Mouse (Mus musculus): ENCODE measurements at regions not wholly inside any gene's neighbourhood (a gene's known extent, or its start where the extent isn't known, plus 50 kb on each side); places are given as distances from the start of the nearest gene placed in this dataset.

DNA sequence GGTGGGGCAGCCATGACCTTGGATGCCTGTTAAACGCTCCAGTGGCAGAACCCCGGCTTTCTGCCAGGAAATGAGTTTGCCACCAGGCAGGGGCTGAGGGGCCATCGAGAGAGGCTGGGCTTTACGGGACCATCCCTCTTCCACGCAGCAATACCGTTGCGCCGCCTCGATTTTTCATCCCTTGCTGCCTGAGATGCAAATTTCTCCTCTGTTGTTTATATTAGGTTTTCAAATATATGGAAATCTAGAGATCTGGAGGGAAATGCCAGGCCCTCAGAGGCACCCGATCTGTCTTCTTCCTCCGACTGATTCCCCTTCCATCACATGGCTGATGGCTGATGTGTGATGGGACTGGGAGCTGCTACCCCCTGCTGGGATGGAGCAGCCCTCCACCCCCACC is 234.4 kb downstream of the Gm26897 start:
- 64% methylated on average over 11 of the region's 11 CpGs for WGBS
- Histone ChIP-seq H3K27me3 (ENCODE audit: control insufficient read depth, insufficient read depth, low read length) (no peaks in the 10 kb centered on the region), H3K27ac (ENCODE audit: low read length) (no peak overlapping the region), H3K9me3 (replicated peaks; ENCODE audit: control insufficient read depth, low read length) (no peaks in the 10 kb centered on the region), H3K4me2 (ENCODE audit: low read depth, low read length) (no peak overlapping the region), H3K36me3 (ENCODE audit: control insufficient read depth, insufficient read depth, low read length) (no peaks in the 10 kb centered on the region), H3K9ac (ENCODE audit: low read length) (no peak overlapping the region), H3K4me1 (ENCODE audit: control insufficient read depth, insufficient read depth, low read length) (no peaks in the 10 kb centered on the region), H3K4me3 (replicated peaks; ENCODE audit: low read length) (no peak overlapping the region)
- ATAC-seq (ENCODE audit: insufficient read depth, low FRiP score) = no peak

DNA sequence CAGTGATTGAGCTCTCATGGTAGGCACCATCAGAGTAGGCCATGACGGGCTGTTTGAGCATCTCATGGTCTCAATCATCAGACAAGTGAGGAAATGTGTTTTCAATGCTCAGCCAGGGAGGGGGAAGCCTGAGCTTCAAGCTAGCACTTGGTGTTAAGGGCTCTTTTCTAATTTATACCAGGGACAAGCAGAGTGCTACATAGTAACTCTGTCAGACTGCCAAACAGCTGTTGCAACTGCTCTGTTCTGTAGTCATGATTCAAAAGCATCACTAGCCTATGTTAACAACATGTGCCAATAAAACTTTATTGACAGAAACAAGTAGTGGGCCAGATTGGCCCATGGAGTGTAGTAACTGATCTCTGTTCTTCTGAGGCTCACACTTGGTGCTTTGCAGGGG is 235.0 kb downstream of the Gm26897 start:
- Histone ChIP-seq H3K9ac (ENCODE audit: low read length) (no peak overlapping the region), H3K9me3 (replicated peaks; ENCODE audit: control insufficient read depth, low read length) (no peaks in the 10 kb centered on the region), H3K4me3 (replicated peaks; ENCODE audit: low read length) (no peak overlapping the region), H3K36me3 (ENCODE audit: control insufficient read depth, insufficient read depth, low read length) (no peaks in the 10 kb centered on the region), H3K4me2 (ENCODE audit: low read depth, low read length) (no peak overlapping the region), H3K27ac (ENCODE audit: low read length) (no peak overlapping the region), H3K27me3 (ENCODE audit: control insufficient read depth, insufficient read depth, low read length) (no peaks in the 10 kb centered on the region), H3K4me1 (ENCODE audit: control insufficient read depth, insufficient read depth, low read length) (no peaks in the 10 kb centered on the region)
- no peak for ATAC-seq (ENCODE audit: insufficient read depth, low FRiP score)
- WGBS = 96% methylated on average over 1 of the region's 1 CpGs

DNA sequence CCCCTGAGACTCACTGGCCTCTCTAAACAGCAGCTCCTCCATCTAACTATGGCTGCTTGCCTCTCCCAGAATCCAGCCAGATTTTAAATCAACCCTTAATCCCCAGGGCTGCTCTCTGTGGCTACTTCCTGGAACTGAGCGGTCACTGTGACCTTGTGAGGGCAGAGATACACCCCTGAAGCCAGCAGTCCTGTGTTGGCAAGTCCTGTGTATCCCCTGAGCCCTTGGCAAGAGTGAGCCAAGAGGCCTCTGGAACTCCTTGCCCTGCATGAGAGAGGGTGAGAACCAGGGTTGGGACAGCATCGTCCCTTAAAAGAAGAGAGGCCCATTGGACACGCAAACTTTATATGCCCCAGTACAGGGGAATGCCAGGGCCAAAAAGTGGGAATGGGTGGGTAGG is 237.5 kb downstream of the Gm26897 start:
- Histone ChIP-seq H3K4me2 (ENCODE audit: low read depth, low read length) (no peak overlapping the region), H3K36me3 (ENCODE audit: control insufficient read depth, insufficient read depth, low read length) (no peaks in the 10 kb centered on the region), H3K9ac (ENCODE audit: low read length) (no peak overlapping the region), H3K27ac (ENCODE audit: low read length) (no peak overlapping the region), H3K4me1 (ENCODE audit: control insufficient read depth, insufficient read depth, low read length) (no peaks in the 10 kb centered on the region), H3K4me3 (replicated peaks; ENCODE audit: low read length) (no peak overlapping the region), H3K9me3 (replicated peaks; ENCODE audit: control insufficient read depth, low read length) (0 out of 2 replicates have a peak, but pooled peaks cover 6% of the 10 kb centered on the region), H3K27me3 (ENCODE audit: control insufficient read depth, insufficient read depth, low read length) (no peaks in the 10 kb centered on the region)
- ATAC-seq (ENCODE audit: insufficient read depth, low FRiP score) = no peak
- WGBS = 71% methylated on average over 3 of the region's 3 CpGs

DNA sequence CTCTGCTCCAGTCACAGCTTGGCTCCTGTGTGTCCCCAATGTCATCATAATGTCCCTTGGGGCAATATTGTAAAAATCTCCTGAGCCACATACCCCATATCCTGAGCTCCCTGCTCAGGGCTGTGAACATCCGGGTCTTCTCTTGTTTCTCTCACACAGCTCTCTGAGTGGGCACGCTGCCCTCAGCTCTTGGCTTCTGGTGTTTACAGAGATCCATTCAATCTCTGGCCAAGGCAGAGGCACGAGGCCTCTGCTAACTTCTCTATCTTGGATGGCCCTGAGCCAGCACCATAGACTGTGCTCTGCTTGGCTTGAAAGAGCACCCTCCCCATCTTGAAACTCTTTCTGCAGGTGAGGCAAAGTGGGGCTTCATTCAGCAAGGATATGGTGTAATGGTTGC is 238.2 kb downstream of the Gm26897 start:
- no peak for ATAC-seq (ENCODE audit: insufficient read depth, low FRiP score)
- 44% methylated on average over 3 of the region's 3 CpGs for WGBS

DNA sequence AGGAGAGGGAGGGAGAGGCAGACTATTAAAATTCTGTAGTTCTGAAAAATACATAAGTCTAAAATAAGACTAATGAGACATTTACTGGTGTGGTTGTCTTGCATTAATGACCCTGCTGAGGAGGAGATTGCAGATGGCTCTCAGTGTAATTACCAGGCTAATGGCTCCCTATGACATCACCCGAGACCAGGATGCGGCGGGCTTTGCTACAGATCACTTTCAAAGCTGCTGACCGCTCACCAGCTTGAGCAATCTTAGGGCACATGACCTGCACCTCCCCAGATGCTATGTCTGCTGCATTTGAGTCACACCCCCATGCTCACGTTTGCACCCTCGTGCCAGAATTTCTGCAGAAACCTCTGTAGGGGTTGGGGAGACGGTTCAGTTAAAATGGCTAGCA is 242.0 kb downstream of the Gm26897 start:
- Histone ChIP-seq H3K27me3 (ENCODE audit: control insufficient read depth, insufficient read depth, low read length) (no peaks in the 10 kb centered on the region), H3K9ac (ENCODE audit: low read length) (no peak overlapping the region), H3K4me1 (ENCODE audit: control insufficient read depth, insufficient read depth, low read length) (no peaks in the 10 kb centered on the region), H3K4me2 (ENCODE audit: low read depth, low read length) (no peak overlapping the region), H3K4me3 (replicated peaks; ENCODE audit: low read length) (no peak overlapping the region), H3K36me3 (ENCODE audit: control insufficient read depth, insufficient read depth, low read length) (no peaks in the 10 kb centered on the region), H3K9me3 (replicated peaks; ENCODE audit: control insufficient read depth, low read length) (0 out of 2 replicates have a peak, but pooled peaks cover 6% of the 10 kb centered on the region), H3K27ac (ENCODE audit: low read length) (no peak overlapping the region)
- WGBS = 34% methylated on average over 7 of the region's 7 CpGs
- no peak for ATAC-seq (ENCODE audit: insufficient read depth, low FRiP score)

More for the DNA sequence above, 238.2 kb downstream of the Gm26897 start:
- H3K36me3 ChIP-seq (ENCODE audit: control insufficient read depth, insufficient read depth, low read length) = no peaks in the 10 kb centered on the region
- H3K4me2 ChIP-seq (ENCODE audit: low read depth, low read length) = no peak overlapping the region
- H3K27me3 ChIP-seq (ENCODE audit: control insufficient read depth, insufficient read depth, low read length) = no peaks in the 10 kb centered on the region
- 0 out of 2 replicates have a peak, but pooled peaks cover 6% of the 10 kb centered on the region for H3K9me3 ChIP-seq (replicated peaks; ENCODE audit: control insufficient read depth, low read length)
- H3K4me1 ChIP-seq (ENCODE audit: control insufficient read depth, insufficient read depth, low read length) = no peaks in the 10 kb centered on the region
- H3K9ac ChIP-seq (ENCODE audit: low read length) = no peak overlapping the region
- H3K4me3 ChIP-seq (replicated peaks; ENCODE audit: low read length) = no peak overlapping the region
- no peak overlapping the region for H3K27ac ChIP-seq (ENCODE audit: low read length)

DNA sequence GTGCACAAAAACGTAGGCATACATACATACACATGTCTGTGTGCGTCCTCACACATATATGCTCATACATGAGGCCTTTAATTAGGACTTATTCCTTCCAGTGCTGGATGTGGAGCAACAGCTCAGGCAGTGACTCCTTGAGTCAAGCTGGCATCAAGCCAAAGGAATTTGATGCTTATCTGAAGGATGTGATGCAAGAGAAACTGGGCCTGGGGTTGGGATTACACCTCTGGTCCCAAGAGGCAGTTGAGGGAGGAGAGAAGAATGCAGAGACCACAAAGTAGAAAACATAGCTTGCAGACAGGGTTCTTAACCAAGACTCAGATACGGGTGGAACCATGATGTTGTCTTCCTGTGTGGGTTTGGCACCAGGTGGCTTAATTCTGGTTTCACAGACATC is 245.9 kb downstream of the Gm26897 start:
- Histone ChIP-seq H3K27me3 (ENCODE audit: control insufficient read depth, insufficient read depth, low read length) (no peaks in the 10 kb centered on the region), H3K4me2 (ENCODE audit: low read depth, low read length) (no peak overlapping the region), H3K36me3 (ENCODE audit: control insufficient read depth, insufficient read depth, low read length) (no peaks in the 10 kb centered on the region), H3K4me1 (ENCODE audit: control insufficient read depth, insufficient read depth, low read length) (no peaks in the 10 kb centered on the region), H3K9me3 (replicated peaks; ENCODE audit: control insufficient read depth, low read length) (0 out of 2 replicates have a peak, but pooled peaks cover 6% of the 10 kb centered on the region), H3K27ac (ENCODE audit: low read length) (no peak overlapping the region), H3K4me3 (replicated peaks; ENCODE audit: low read length) (no peak overlapping the region), H3K9ac (ENCODE audit: low read length) (no peak overlapping the region)
- ATAC-seq (ENCODE audit: insufficient read depth, low FRiP score) = no peak
- WGBS = 90% methylated on average over 3 of the region's 3 CpGs

DNA sequence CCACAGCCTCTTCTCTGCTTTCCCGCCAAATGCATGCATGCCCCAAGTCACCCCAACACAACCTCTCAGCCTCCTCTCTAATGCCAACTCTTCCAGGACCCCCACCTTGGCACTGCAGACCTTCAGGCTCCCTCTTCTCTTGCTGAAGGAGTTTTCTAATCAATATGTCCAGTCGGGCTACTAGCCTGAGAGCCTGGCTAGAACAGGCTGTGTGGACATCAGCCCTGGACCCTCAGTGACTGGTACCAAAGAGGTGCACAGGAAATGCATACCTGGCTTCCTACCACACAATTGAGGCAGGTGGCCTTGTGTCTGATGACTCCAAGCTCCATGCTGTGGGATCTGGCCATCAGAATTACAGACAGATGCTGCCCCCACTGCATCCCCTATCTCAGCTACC is 248.4 kb downstream of the Gm26897 start:
- no peak overlapping the region for H3K27ac ChIP-seq (ENCODE audit: low read length)
- no peaks in the 10 kb centered on the region for H3K9me3 ChIP-seq (replicated peaks; ENCODE audit: control insufficient read depth, low read length)
- no peak for ATAC-seq (ENCODE audit: insufficient read depth, low FRiP score)
- no peaks in the 10 kb centered on the region for H3K36me3 ChIP-seq (ENCODE audit: control insufficient read depth, insufficient read depth, low read length)
- H3K9ac ChIP-seq (ENCODE audit: low read length) = no peak overlapping the region
- H3K4me2 ChIP-seq (ENCODE audit: low read depth, low read length) = no peak overlapping the region
- H3K4me1 ChIP-seq (ENCODE audit: control insufficient read depth, insufficient read depth, low read length) = no peaks in the 10 kb centered on the region
- WGBS = 87% methylated on average over 2 of the region's 2 CpGs
- H3K4me3 ChIP-seq (replicated peaks; ENCODE audit: low read length) = no peak overlapping the region
- no peaks in the 10 kb centered on the region for H3K27me3 ChIP-seq (ENCODE audit: control insufficient read depth, insufficient read depth, low read length)

DNA sequence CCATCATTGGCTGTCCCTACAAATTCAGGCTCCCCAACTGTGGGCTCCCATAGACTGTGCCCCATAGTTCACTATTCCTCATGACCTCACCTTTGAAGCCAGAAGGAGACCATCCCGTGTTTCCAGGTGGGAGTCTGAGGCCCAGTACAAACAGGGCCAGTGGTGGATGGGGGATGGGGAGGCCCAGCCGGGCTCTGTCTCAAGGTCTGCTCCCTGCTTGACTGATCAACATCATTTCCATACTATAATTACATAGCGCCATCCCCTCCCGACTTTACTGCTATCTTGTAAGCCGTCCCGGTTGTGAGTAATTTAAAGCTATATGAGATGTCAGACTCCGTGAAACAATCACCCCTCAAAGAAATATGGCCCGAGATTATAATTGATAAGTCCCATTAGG is 252.3 kb downstream of the Gm26897 start:
- Histone ChIP-seq H3K9ac (ENCODE audit: low read length) (no peak overlapping the region), H3K4me3 (replicated peaks; ENCODE audit: low read length) (no peak overlapping the region), H3K4me2 (ENCODE audit: low read depth, low read length) (no peak overlapping the region), H3K36me3 (ENCODE audit: control insufficient read depth, insufficient read depth, low read length) (no peaks in the 10 kb centered on the region), H3K4me1 (ENCODE audit: control insufficient read depth, insufficient read depth, low read length) (no peaks in the 10 kb centered on the region), H3K9me3 (replicated peaks; ENCODE audit: control insufficient read depth, low read length) (no peaks in the 10 kb centered on the region), H3K27me3 (ENCODE audit: control insufficient read depth, insufficient read depth, low read length) (no peaks in the 10 kb centered on the region), H3K27ac (ENCODE audit: low read length) (no peak overlapping the region)
- 74% methylated on average over 8 of the region's 8 CpGs for WGBS
- no peak for ATAC-seq (ENCODE audit: insufficient read depth, low FRiP score)

DNA sequence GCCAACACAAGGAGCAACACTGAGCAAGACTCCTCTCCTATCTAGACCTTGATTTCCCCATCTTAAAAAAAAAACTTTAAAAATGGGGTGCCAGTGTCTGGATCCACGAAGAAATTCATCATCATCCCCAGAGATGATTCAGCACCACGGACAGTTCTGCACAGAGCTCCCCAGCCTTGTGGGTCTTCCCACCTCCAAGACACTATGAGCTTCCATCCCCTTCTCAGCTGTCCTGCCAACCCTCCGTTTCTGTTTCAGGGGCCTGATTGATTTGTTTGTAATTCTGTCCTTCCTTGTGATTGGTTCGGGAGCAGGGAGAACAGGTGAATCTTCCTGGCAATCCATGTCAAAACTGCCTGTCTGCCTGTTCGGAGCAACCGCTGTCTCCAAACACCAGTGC is 253.3 kb downstream of the Gm26897 start:
- H3K27me3 ChIP-seq (ENCODE audit: control insufficient read depth, insufficient read depth, low read length) = no peaks in the 10 kb centered on the region
- no peak overlapping the region for H3K9ac ChIP-seq (ENCODE audit: low read length)
- H3K27ac ChIP-seq (ENCODE audit: low read length) = no peak overlapping the region
- no peaks in the 10 kb centered on the region for H3K9me3 ChIP-seq (replicated peaks; ENCODE audit: control insufficient read depth, low read length)
- WGBS = 48% methylated on average over 6 of the region's 6 CpGs
- no peak overlapping the region for H3K4me2 ChIP-seq (ENCODE audit: low read depth, low read length)
- no peak overlapping the region for H3K4me3 ChIP-seq (replicated peaks; ENCODE audit: low read length)
- ATAC-seq (ENCODE audit: insufficient read depth, low FRiP score) = no peak
- H3K4me1 ChIP-seq (ENCODE audit: control insufficient read depth, insufficient read depth, low read length) = no peaks in the 10 kb centered on the region
- H3K36me3 ChIP-seq (ENCODE audit: control insufficient read depth, insufficient read depth, low read length) = no peaks in the 10 kb centered on the region

DNA sequence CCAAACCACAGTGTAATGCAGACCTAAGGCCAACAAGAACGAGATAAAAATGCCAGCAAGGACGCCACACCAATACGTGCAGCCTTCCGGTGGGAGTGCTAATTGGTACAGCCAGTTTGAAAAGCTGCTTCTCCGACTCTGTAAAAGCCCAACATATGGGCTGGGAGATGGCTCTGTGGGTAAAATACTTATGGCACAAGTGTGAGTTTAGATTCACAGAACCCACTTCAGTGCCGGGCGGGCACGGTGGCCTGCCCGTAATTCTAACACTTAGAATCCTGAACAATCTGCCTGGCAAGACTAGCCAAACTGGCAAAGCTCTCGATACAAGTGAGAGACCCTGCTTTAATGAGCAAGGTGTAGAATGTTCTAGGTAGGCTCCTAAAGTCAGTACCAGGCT is 258.1 kb downstream of the Gm26897 start:
- Histone ChIP-seq H3K4me2 (ENCODE audit: low read depth, low read length) (no peak overlapping the region), H3K27ac (ENCODE audit: low read length) (no peak overlapping the region), H3K4me1 (ENCODE audit: control insufficient read depth, insufficient read depth, low read length) (no peaks in the 10 kb centered on the region), H3K9me3 (replicated peaks; ENCODE audit: control insufficient read depth, low read length) (no peaks in the 10 kb centered on the region), H3K4me3 (replicated peaks; ENCODE audit: low read length) (no peak overlapping the region), H3K9ac (ENCODE audit: low read length) (no peak overlapping the region), H3K36me3 (ENCODE audit: control insufficient read depth, insufficient read depth, low read length) (no peaks in the 10 kb centered on the region), H3K27me3 (ENCODE audit: control insufficient read depth, insufficient read depth, low read length) (no peaks in the 10 kb centered on the region)
- WGBS = 84% methylated on average over 10 of the region's 10 CpGs
- ATAC-seq (ENCODE audit: insufficient read depth, low FRiP score) = no peak
